Mouse (Mus musculus) B cell, adult 62 days (primary cell): ENCODE measurements around the gene Rasef. TPM values are rescaled to one million over a fixed set of nuclear protein-coding genes. Genes with fewer than 3 reads are reported as not detected.

ENCODE experiments used
- total RNA-seq: library from RNA; stranded (reverse); gene quantifications from 4 replicates; pipeline ENCODE4 v1.2.4, GENCODE M21; 2023

The Rasef gene
- not detected in 4 replicates for total RNA-seq

DNA sequence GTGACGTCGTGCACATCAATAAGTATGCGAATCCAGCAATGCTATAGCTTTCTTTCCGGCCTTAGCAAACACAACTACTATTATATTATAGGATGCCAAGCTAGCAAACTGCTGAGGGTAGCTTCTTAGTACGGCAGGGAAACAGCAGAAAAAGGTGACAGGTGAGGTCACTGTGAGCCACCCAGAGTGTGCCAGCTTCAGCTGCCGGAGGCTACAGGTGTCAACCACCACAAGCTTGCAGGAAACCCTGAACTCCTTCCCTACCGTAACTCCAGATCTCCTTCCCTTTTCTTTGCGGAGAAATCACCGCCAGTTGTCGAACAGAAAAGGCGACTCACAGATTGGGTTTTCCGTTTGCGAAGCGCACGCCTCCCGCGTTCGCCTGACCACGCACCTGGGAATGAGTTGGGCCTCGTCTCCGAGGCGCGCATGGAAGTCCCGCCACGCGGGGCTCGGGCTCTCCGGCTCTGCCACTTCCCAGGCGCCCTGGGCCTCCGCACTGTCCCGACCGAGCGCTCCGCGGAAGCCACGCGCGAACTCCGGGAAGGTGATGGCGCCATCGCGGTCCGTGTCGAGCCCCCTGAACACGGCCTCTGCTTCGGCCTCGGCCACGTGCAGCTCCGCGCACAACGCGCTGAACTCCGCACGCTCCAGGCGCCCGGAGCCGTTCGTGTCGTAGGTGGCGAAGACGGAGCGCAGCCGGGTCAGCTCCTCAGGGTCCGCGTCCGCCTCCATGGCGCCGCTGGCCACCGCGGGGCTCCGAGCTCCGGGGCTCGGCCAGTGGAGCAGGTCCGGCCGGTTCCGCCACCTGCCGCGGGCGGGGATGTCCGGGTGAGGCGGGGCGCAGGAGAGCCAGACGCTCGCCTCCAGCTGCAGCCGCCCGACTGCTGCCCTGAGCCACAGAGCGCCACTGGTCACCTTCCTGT is at the start of gene Rasef:
Rasef (minus strand) TSS at position 735 of the 926 bp plus-strand sequence.

DNA sequence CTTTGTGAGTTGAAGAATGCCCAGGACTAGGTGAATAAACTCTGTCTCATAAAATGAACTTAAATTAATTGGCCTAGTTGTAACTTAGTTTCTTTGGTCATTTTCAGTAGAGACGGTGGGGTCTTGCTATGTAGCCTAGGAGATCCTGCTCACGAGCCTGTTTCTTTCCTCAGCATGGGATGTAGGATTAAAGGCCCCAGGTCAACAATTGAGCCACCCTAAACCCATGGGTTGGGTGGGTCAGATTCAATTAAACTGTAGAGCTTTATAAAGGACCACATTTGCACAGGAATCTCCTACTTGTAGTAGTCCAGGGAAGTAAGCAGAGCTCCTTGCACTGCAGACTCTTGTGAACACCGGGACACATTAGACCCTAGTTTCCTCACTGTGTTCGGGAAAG is 107.6 kb downstream of the Rasef start, which contains the start of gene Gm428:
Gm428 (plus strand) TSS at position 301 of the 400 bp plus-strand sequence.

DNA sequence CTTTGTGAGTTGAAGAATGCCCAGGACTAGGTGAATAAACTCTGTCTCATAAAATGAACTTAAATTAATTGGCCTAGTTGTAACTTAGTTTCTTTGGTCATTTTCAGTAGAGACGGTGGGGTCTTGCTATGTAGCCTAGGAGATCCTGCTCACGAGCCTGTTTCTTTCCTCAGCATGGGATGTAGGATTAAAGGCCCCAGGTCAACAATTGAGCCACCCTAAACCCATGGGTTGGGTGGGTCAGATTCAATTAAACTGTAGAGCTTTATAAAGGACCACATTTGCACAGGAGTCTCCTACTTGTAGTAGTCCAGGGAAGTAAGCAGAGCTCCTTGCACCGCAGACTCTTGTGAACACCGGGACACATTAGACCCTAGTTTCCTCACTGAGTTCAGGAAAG is 122.7 kb downstream of the Rasef start, which contains the start of gene Gm11239:
Gm11239 (plus strand) TSS at position 301 of the 400 bp plus-strand sequence.

Other genes starting within 250 kb of the Rasef start
- gene Gm11238, start 183.1 kb downstream of the Rasef start, total RNA-seq = not detected in 4 replicates
- not detected in 4 replicates for gene Gm11237, start 168.0 kb downstream of the Rasef start, total RNA-seq
- gene Gm11236, start 152.9 kb downstream of the Rasef start, total RNA-seq = not detected in 4 replicates
- gene Gm11239, start 122.6 kb downstream of the Rasef start, total RNA-seq = not detected in 4 replicates
- not detected in 4 replicates for gene Gm428, start 107.5 kb downstream of the Rasef start, total RNA-seq
- gene Gm11758, start 85.3 kb upstream of the Rasef start, total RNA-seq = not detected in 4 replicates
- not detected in 4 replicates for gene Gm11757, start 100.1 kb upstream of the Rasef start, total RNA-seq
- gene Gm13871, start 115.0 kb upstream of the Rasef start, total RNA-seq = not detected in 4 replicates
- gene Gm11756, start 129.8 kb upstream of the Rasef start, total RNA-seq = not detected in 4 replicates
- gene 2310002L09Rik, start 159.9 kb upstream of the Rasef start, total RNA-seq = not detected in 4 replicates
- gene Frmd3, start 222.4 kb upstream of the Rasef start, total RNA-seq = not detected in 4 replicates